16 mouse cellular contexts compared by ENCODE assay signal in genomic region chr9:96875704-96876103, GRCm38 (mm10). TPM values are rescaled to one million over a fixed set of nuclear protein-coding genes. Genes with fewer than 3 reads are reported as not detected.
DNase-seq lines count a peak whose midpoint lies in the region; ATAC-seq lines count a peak whose summit lies in the region.
"Had no signal": no experiment of that assay in that cellular context is flagged by ENCODE, and none has a peak within 500 bp of the region (broad histone marks: within the 10 kb centered on the region; RNA-seq: fewer than 3 reads in every experiment).

No protein-coding gene starts in this region.

- intact Hi-C loops in heart, postnatal 10 days (cut with DNase I), result no loop called here

- peaks cover 3% of the 10 kb centered on the region; the same call in 1 of the 2 replicates for H3K9me3 ChIP-seq in heart, embryonic 14.5 days (ENCODE audit: control insufficient read depth, low read length)
- H3K9me3 ChIP-seq: liver, embryonic 15.5 days; neural tube, embryonic 12.5 days had no signal

- H3K36me3 ChIP-seq in heart, embryonic 14.5 days (ENCODE audit: control insufficient read depth, insufficient read depth, low read length), result no peaks in the 10 kb centered on the region
- H3K36me3 ChIP-seq: liver, embryonic 15.5 days; neural tube, embryonic 12.5 days had no signal

- peak; percentile 9 to 15 for DNase-seq in cerebellum, adult 18-20 months
- no peak for DNase-seq in cerebellum, postnatal 36 days
- DNase-seq in heart, postnatal 10 days, result no peak
- no peak for DNase-seq in spleen, postnatal 14 days (ENCODE audit: low spot score in 2 of 2)
- DNase-seq in urinary bladder, postnatal 36 days (ENCODE audit: low spot score in 2 of 2), result no peak
- DNase-seq: adrenal gland, adult 8-10 months; cerebellum, adult 9-10 months; kidney, postnatal 4 days; thymus, postnatal 4 days had no signal

- ATAC-seq in heart, embryonic 14.5 days (ENCODE audit: insufficient number of reproducible peaks, insufficient read depth, low FRiP score, low read depth), result no peak
- ATAC-seq in common myeloid progenitor, adult 5-6 weeks (replicated peaks; ENCODE audit: low read depth, poor library complexity, severe bottlenecking), result peak; percentile 60
- ATAC-seq in megakaryocyte, adult 5-6 weeks (ENCODE audit: poor library complexity, severe bottlenecking), result peak; percentile 67
- ATAC-seq: forebrain, embryonic 16.5 days; lung, postnatal 0 days had no signal

- WGBS in heart, embryonic 14.5 days, result 35% methylated on average over 4 of the region's 4 CpGs

- H3K4me2 ChIP-seq in heart, embryonic 14.5 days (ENCODE audit: low read length), result no peak overlapping the region
- H3K4me2 ChIP-seq: liver, embryonic 15.5 days; neural tube, embryonic 12.5 days had no signal

- peak overlapping the region; percentile 60 to 69 for H3K27ac ChIP-seq in heart, embryonic 14.5 days (replicated peaks in 1 of 2; ENCODE audit: control insufficient read depth in 1 of 2, insufficient read depth in 1 of 2, low read depth in 2 of 2, low read length in 2 of 2)
- H3K27ac ChIP-seq: liver, embryonic 15.5 days; neural tube, embryonic 12.5 days had no signal

- H3K9ac ChIP-seq in heart, embryonic 14.5 days (ENCODE audit: low read length), result no peak overlapping the region
- H3K9ac ChIP-seq: liver, embryonic 15.5 days; neural tube, embryonic 12.5 days had no signal

- H3K27me3 ChIP-seq in heart, embryonic 14.5 days (ENCODE audit: control insufficient read depth, insufficient read depth, low read length), result no peaks in the 10 kb centered on the region
- H3K27me3 ChIP-seq: liver, embryonic 15.5 days; neural tube, embryonic 12.5 days had no signal

- H3K4me3 ChIP-seq in heart, embryonic 14.5 days (ENCODE audit: control insufficient read depth in 1 of 2, insufficient read depth in 1 of 2, low read depth in 1 of 2, low read length in 2 of 2), result no peak overlapping the region
- H3K4me3 ChIP-seq: liver, embryonic 15.5 days; neural tube, embryonic 12.5 days had no signal

- peaks cover 38 to 50% of the 10 kb centered on the region in 2 experiments for H3K4me1 ChIP-seq in heart, embryonic 14.5 days (ENCODE audit: control insufficient read depth in 2 of 2, insufficient read depth in 2 of 2, low read length in 2 of 2)
- H3K4me1 ChIP-seq: liver, embryonic 15.5 days had no signal

RNA-seq across cellular contexts. Expression of gene Pxylp1, which starts 16.8 kb away (rescaled TPM):
- 41.1 and 41.3 TPM in 2 replicates for polyA plus RNA-seq in heart, embryonic 14.5 days (2014; fragmentation: Nextera tagmentation; extraction: Ambion mirVana)
- total RNA-seq in heart, postnatal 10 days (2021), result 10 to 100 TPM; 15.6 to 17.0 TPM
- total RNA-seq in common myeloid progenitor, adult 5-6 weeks (2017), result 17.8 and 21.7 TPM in 2 replicates
- 36.0 and 37.4 TPM in 2 replicates for total RNA-seq in megakaryocyte, adult 5-6 weeks (2015)
- 33.6 and 38.6 TPM in 2 replicates for total RNA-seq in megakaryocyte, adult 5-6 weeks (2017)

Comparison
In these comparisons a context has a peak if more than half of its experiments do, and no peak if none do; other contexts are left out.
1. DNase-seq: peak in cerebellum, adult 18-20 months (2 of 2); none in cerebellum, postnatal 36 days (0 of 2), heart, postnatal 10 days (0 of 2), spleen, postnatal 14 days (0 of 2) and urinary bladder, postnatal 36 days (0 of 2).